Mouse (Mus musculus) erythroblast, embryonic 14.5 days (primary cell): ENCODE measurements around the gene Skap1.

Source experiments
- GATA1 ChIP-seq: IDR thresholded peaks from 2 replicates; pipeline ENCODE4 v1.6.1; 2012; ENCODE audit warnings: low read length, inconsistent platforms, mixed read lengths
- TAL1 ChIP-seq: IDR thresholded peaks from 3 replicates; pipeline ENCODE4 v1.6.1; 2012; ENCODE audit warnings: low read length, inconsistent platforms, mixed read lengths

- no peak for TF ChIP-seq TAL1
- TF ChIP-seq GATA1 = no peak
Measured at GRCm38 (mm10) chr11:96729462-96729861, 265.1 kb downstream of the Skap1 start.
